Mouse (Mus musculus): ENCODE measurements around the gene Grm1. TPM values are rescaled to one million over a fixed set of nuclear protein-coding genes. Genes with fewer than 3 reads are reported as not detected.

Gene Grm1
- total RNA-seq (2012; rRNA removed) (not detected in 2 replicates), total RNA-seq (2014; rRNA removed) (not detected in 2 replicates), polyA plus RNA-seq (2012; ENCODE audit: insufficient read length, low read depth) (not detected in 2 replicates)

- in situ Hi-C loops (cut with MboI; ENCODE audit: low pct_ligation_motif_present, low pct_unique_long_range_greater_than_20kb, low sequenced_read_pairs) = no loop called here
- no peak within 1 kb of the TSS for H3K27ac ChIP-seq (ENCODE audit: insufficient read depth, low read depth)
- no peaks in the 10 kb centered on the region for H3K4me1 ChIP-seq (ENCODE audit: control insufficient read depth in 1 of 2, insufficient read depth in 2 of 2)
- no peak within 1 kb of the TSS for H3K9ac ChIP-seq (ENCODE audit: insufficient read depth, low read depth)
- no peaks in the 10 kb centered on the region for H3K79me2 ChIP-seq (replicated peaks; ENCODE audit: control insufficient read depth, extremely low read depth, insufficient read depth, poor library complexity, severe bottlenecking)
- DNase-seq (ENCODE audit: extremely low read depth) = no peak
- dilution Hi-C loops (cut with MboI; ENCODE audit: extremely low pct_ligation_motif_present, extremely low pct_unique_long_range_greater_than_20kb, low sequenced_read_pairs) = no loop called here
- H3K27me3 ChIP-seq (replicated peaks) = no peaks in the 10 kb centered on the region
- no peak for TF ChIP-seq JUN (IDR thresholded peaks at IDR 0.05; ENCODE audit: insufficient read depth, low read depth, low read length)
- TF ChIP-seq SIN3A (IDR thresholded peaks at IDR 0.05; ENCODE audit: low read length) = no peak
- no peak for TF ChIP-seq BHLHE40 (IDR thresholded peaks at IDR 0.05; ENCODE audit: low read depth, low read length)
- TF ChIP-seq NELFE (IDR thresholded peaks at IDR 0.05; ENCODE audit: low read depth, low read length) = no peak
- no peak for TF ChIP-seq SMC3 (IDR thresholded peaks at IDR 0.05; ENCODE audit: low read depth, low read length)
- no peak for TF ChIP-seq CTCF (conservative IDR thresholded peaks at IDR 0.05 in 1 of 2, IDR thresholded peaks at IDR 0.05 in 1 of 2; ENCODE audit: low read depth in 2 of 2, low read length in 2 of 2)
- no peak for TF ChIP-seq MEF2A (IDR thresholded peaks at IDR 0.05; ENCODE audit: borderline replicate concordance, low read depth, low read length)
- no peak for TF ChIP-seq RCOR1 (conservative IDR thresholded peaks at IDR 0.05; ENCODE audit: low read depth, low read length)
- no peak for TF ChIP-seq MAFK (IDR thresholded peaks at IDR 0.05; ENCODE audit: insufficient replicate concordance, low read length)
- TF ChIP-seq NRF1 (IDR thresholded peaks at IDR 0.05; ENCODE audit: low read depth, low read length) = no peak
- TF ChIP-seq E2F4 (IDR thresholded peaks at IDR 0.05; ENCODE audit: insufficient replicate concordance, low read depth, low read length) = no peak
- no peak for TF ChIP-seq UBTF (IDR thresholded peaks at IDR 0.05; ENCODE audit: low read depth, low read length)
- TF ChIP-seq ELF1 (IDR thresholded peaks at IDR 0.05; ENCODE audit: low read depth, low read length) = no peak
- no peak for TF ChIP-seq POLR2A (IDR thresholded peaks at IDR 0.05; ENCODE audit: low read depth, low read length)
- no peak for TF ChIP-seq RAD21 (IDR thresholded peaks at IDR 0.05; ENCODE audit: low read depth, low read length)
- no peak for TF ChIP-seq CHD2 (IDR thresholded peaks at IDR 0.05; ENCODE audit: low read length)
- no peak for TF ChIP-seq HCFC1 (IDR thresholded peaks at IDR 0.05; ENCODE audit: low read depth, low read length)
- TF ChIP-seq IRF4 (IDR thresholded peaks at IDR 0.05; ENCODE audit: low read depth, low read length) = no peak
- H3K9me3 ChIP-seq (replicated peaks; ENCODE audit: low read length) = peaks cover 2% of the 10 kb centered on the region
- H3K4me3 ChIP-seq (replicated peaks in 1 of 3; ENCODE audit: low read depth in 2 of 3, low read length in 2 of 3, poor library complexity in 1 of 3) = no peak within 1 kb of the TSS
- no peaks in the 10 kb centered on the region for H3K36me3 ChIP-seq (replicated peaks in 1 of 2; ENCODE audit: control insufficient read depth in 1 of 2, insufficient read depth in 1 of 2, low read length in 1 of 2)
- no peak within 1 kb of the TSS for H3K4me2 ChIP-seq (ENCODE audit: insufficient read depth, low read depth, poor library complexity, severe bottlenecking)
These were observed at the start of gene Grm1 for GRCm38 (mm10) chr10:11081611-11082398. Gene Grm1, minus strand, starts transcription at chr10:11082356.

DNA sequence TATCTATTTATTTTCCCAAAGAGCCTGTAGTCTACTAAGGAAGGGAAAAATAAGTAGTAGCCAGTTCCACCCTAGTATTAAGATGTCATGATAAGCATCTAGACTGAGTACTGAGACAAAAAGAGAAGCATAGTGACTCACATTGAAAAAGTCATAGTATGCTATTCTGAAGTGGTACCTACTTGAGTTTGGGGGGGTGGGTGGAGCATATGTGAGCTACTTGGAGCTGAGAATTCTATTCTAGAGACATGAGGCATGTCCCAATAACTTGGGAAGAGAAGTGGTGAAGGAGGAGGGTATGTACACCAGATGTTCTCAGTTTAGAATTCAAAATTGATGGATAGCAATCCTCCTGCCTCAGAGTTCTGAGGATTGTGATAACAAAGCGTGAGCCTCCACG, 39.6 kb upstream of the Grm1 start:
- in situ Hi-C loops (cut with MboI; ENCODE audit: low pct_ligation_motif_present, low pct_unique_long_range_greater_than_20kb, low sequenced_read_pairs) = no loop called here
- Histone ChIP-seq H3K4me1 (ENCODE audit: control insufficient read depth in 1 of 2, insufficient read depth in 2 of 2) (peaks cover 0 to 4% of the 10 kb centered on the region in 2 experiments; a peak in 2 of 4 replicates), H3K9me3 (replicated peaks; ENCODE audit: low read length) (no peaks in the 10 kb centered on the region), H3K9ac (ENCODE audit: insufficient read depth, low read depth) (no peak overlapping the region), H3K79me2 (replicated peaks; ENCODE audit: control insufficient read depth, extremely low read depth, insufficient read depth, poor library complexity, severe bottlenecking) (no peaks in the 10 kb centered on the region), H3K27me3 (replicated peaks) (no peaks in the 10 kb centered on the region), H3K36me3 (replicated peaks in 1 of 2; ENCODE audit: control insufficient read depth in 1 of 2, insufficient read depth in 1 of 2, low read length in 1 of 2) (no peaks in the 10 kb centered on the region), H3K4me2 (ENCODE audit: insufficient read depth, low read depth, poor library complexity, severe bottlenecking) (no peak overlapping the region), H3K4me3 (replicated peaks in 1 of 3; ENCODE audit: low read depth in 2 of 3, low read length in 2 of 3, poor library complexity in 1 of 3) (no peak overlapping the region), H3K27ac (ENCODE audit: insufficient read depth, low read depth) (no peak overlapping the region)
- TF ChIP-seq UBTF (IDR thresholded peaks at IDR 0.05; ENCODE audit: low read depth, low read length) (no peak), CHD1 (IDR thresholded peaks at IDR 0.05; ENCODE audit: low read depth, low read length) (no peak), MYC (IDR thresholded peaks at IDR 0.05; ENCODE audit: low read depth, low read length) (no peak), CHD2 (IDR thresholded peaks at IDR 0.05; ENCODE audit: low read length) (no peak), KAT2A (IDR thresholded peaks at IDR 0.05; ENCODE audit: insufficient replicate concordance, low read length) (no peak), POLR2AphosphoS2 (IDR thresholded peaks at IDR 0.05; ENCODE audit: low read depth, low read length) (no peak), SMC3 (IDR thresholded peaks at IDR 0.05; ENCODE audit: low read depth, low read length) (no peak), BHLHE40 (IDR thresholded peaks at IDR 0.05; ENCODE audit: low read depth, low read length) (no peak)
- no peak for DNase-seq (ENCODE audit: extremely low read depth)
- dilution Hi-C loops (cut with MboI; ENCODE audit: extremely low pct_ligation_motif_present, extremely low pct_unique_long_range_greater_than_20kb, low sequenced_read_pairs) = no loop called here
